In genomic region chr15:82231591-82232378, GRCm38 (mm10) we compare ENCODE assay signal across 9 mouse cellular contexts. TPM values are rescaled to one million over a fixed set of nuclear protein-coding genes. Genes with fewer than 3 reads are reported as not detected.
DNase-seq lines count a peak whose midpoint lies in the region; ATAC-seq lines count a peak whose summit lies in the region.
"Had no signal": no experiment of that assay in that cellular context is flagged by ENCODE, and none has a peak within 500 bp of the region (broad histone marks: within the 10 kb centered on the region; RNA-seq: fewer than 3 reads in every experiment).

No protein-coding gene starts in this region.

- DNase-seq in layer of hippocampus, adult 9-11 months = peak; percentile 76
- no peak for DNase-seq in layer of hippocampus, adult 9-10 months (ENCODE audit: low spot score)
- DNase-seq in MN1 (ENCODE audit: low spot score) = peak; percentile 66
- peak; percentile 50 for DNase-seq in gastrocnemius, postnatal 10 days
- no peak for DNase-seq in thymus, adult 18-20 months
- DNase-seq: thymus, postnatal 36 days had no signal

- ATAC-seq in cerebellum, adult (ENCODE audit: insufficient number of reproducible peaks, low FRiP score, low TSS enrichment) = peak; percentile 77
- no peak for ATAC-seq in erythroblast, adult 5-6 weeks (replicated peaks; ENCODE audit: low FRiP score, poor library complexity, severe bottlenecking)

RNA-seq across cellular contexts. Expression of gene Tnfrsf13c, which starts 7.6 kb away (rescaled TPM):
- under 1 TPM; 0.45 to 0.52 TPM for total RNA-seq in gastrocnemius, postnatal 10 days (2021)
- total RNA-seq in erythroblast, adult 5-6 weeks (2015; ENCODE audit: low replicate concordance) = 0.84 and 6.3 TPM in 2 replicates
- total RNA-seq in erythroblast, adult 5-6 weeks (2017; ENCODE audit: low replicate concordance) = not detected in 2 replicates

RNA-seq across cellular contexts. Expression of gene Cenpm, which starts 12.8 kb away (rescaled TPM):
- total RNA-seq in gastrocnemius, postnatal 10 days (2021) = 1 to 10 TPM; 4.2 to 7.0 TPM
- 10.7 and 11.0 TPM in 2 replicates for total RNA-seq in erythroblast, adult 5-6 weeks (2015; ENCODE audit: low replicate concordance)
- 2.3 and 7.2 TPM in 2 replicates for total RNA-seq in erythroblast, adult 5-6 weeks (2017; ENCODE audit: low replicate concordance)

RNA-seq across cellular contexts. Expression of gene Shisa8, which starts 19.2 kb away (rescaled TPM):
- not detected for total RNA-seq in gastrocnemius, postnatal 10 days (2021)
- total RNA-seq in erythroblast, adult 5-6 weeks (2015; ENCODE audit: low replicate concordance) = not detected in 2 replicates
- total RNA-seq in erythroblast, adult 5-6 weeks (2017; ENCODE audit: low replicate concordance) = not detected in 2 replicates

RNA-seq across cellular contexts. Expression of gene 1500009C09Rik, which starts 20.4 kb away (rescaled TPM):
- total RNA-seq in gastrocnemius, postnatal 10 days (2021) = not detected
- not detected in 2 replicates for total RNA-seq in erythroblast, adult 5-6 weeks (2015; ENCODE audit: low replicate concordance)
- total RNA-seq in erythroblast, adult 5-6 weeks (2017; ENCODE audit: low replicate concordance) = not detected in 2 replicates
- total RNA-seq: G1E had no signal

RNA-seq across cellular contexts. Expression of gene Sept3, which starts 42.9 kb away (rescaled TPM):
- total RNA-seq in gastrocnemius, postnatal 10 days (2021) = 1 to 10 TPM; 1.2 to 2.0 TPM
- 2.3 TPM in 1 of 2 replicates, not detected in the other for total RNA-seq in erythroblast, adult 5-6 weeks (2015; ENCODE audit: low replicate concordance)
- total RNA-seq in erythroblast, adult 5-6 weeks (2017; ENCODE audit: low replicate concordance) = 0.09 TPM in 1 of 2 replicates, not detected in the other

Comparison
In these comparisons a context has a peak if more than half of its experiments do, and no peak if none do; other contexts are left out.
1. DNase-seq: peak in layer of hippocampus, adult 9-11 months (single experiment), MN1 (single experiment) and gastrocnemius, postnatal 10 days (single experiment); none in layer of hippocampus, adult 9-10 months (single experiment) and thymus, adult 18-20 months (0 of 2).